Mouse (Mus musculus) CH12F3 (cell line): ENCODE data around the gene Abcf2.

Experiments used
- in situ Hi-C: fragments of 300-500 bp; cut with MboI; formaldehyde crosslinking; loops from 2 replicates; pipeline ENCODE4 v1.14.3; 2020; ENCODE audit warnings: low sequenced_read_pairs

The Abcf2 gene

DNA sequence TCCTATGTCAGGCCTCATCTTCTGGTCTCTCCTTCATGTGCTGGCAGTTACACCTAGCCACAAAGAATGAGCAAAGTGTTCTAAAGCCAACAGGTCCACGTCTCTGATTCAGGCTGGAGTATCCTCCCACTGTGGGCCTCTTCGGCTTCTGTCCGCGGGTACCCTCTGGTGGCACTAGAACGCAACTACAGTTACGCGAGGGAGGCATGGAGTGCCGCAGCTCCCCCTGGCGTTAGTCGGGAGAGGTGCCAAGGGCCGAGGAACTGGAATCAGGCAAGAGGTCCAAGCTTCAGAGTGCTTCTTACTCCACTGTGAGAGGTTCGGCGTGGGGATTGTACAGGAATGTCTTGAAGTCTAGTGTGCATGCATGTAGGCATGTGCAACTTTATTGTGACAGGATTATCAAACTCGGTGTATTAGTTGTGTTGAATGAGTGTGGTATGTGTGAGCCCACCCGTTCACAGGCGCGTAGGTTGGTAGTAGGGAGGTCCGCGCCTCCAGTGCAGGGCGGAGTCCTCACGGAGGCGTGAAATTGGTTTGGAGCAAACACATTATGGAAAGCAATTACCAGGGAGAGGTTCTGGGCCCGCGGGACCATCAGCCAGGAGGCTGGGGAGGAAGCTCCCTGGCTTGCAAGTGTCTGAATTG is 47.1 kb downstream of the Abcf2 start:
- in situ Hi-C loops: no loop called here

- in situ Hi-C loops: no loop called here
Measured at GRCm38 (mm10) chr5:24527780-24528179, 49.5 kb downstream of the Abcf2 start.

DNA sequence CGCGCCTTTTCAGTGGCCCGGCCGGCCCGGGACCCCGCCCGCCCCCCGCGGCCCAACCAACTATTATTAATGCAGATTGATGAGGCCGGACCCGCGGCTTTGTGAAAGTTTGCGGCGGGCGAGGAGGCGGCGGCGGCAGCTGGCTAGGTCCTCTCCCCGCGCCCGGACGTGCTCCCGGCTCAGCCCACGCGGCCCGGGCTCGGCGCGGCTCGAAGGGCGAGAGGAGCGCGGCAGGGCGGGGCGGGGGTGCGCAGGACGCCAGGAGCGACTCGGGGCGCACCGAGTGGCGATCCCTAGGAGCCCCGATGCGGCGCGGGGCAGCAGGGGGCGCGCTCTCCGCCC is 50.4 kb downstream of the Abcf2 start, which contains the start of gene Gbx1:
Gene Gbx1 (minus strand): TSS at position 314 of the 342 bp plus-strand sequence.
- in situ Hi-C loops: no loop called here

- in situ Hi-C loops: no loop called here
Measured at GRCm38 (mm10) chr5:24526190-24526888, 50.9 kb downstream of the Abcf2 start.

GRCm38 (mm10) chr5:24525360-24526189 is 51.7 kb downstream of the Abcf2 start:
- in situ Hi-C loops: no loop called here

GRCm38 (mm10) chr5:24524522-24524921 is 52.7 kb downstream of the Abcf2 start:
- in situ Hi-C loops: loop anchor here (5.0 kb wide), 1 partner anchor 37 kb away; no protein-coding TSS in a partner anchor

- in situ Hi-C loops: loop anchor here (5.0 kb wide), 1 partner anchor 37 kb away; no protein-coding TSS in a partner anchor
Measured at GRCm38 (mm10) chr5:24523806-24524205, 53.5 kb downstream of the Abcf2 start.

DNA sequence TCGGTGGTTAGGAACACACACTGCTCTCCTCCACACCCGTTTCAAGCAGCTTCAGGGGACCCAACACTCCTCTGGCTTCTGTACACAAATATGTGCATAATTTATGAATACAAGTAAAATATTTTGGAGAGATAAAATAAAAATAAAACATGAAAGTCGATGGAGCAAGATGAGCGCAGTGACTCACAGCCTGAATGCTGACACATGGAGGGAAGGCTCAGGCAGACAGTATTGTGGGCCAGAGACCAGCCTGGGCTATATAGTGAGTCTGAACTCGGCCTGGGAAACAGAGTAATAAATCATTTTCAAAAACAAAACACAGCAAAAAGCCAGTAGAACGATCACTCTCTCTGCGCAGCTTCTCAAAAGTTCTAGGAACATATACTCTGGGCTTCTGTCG is 55.9 kb downstream of the Abcf2 start:
- in situ Hi-C loops: loop anchor here (5.0 kb wide), 1 partner anchor 34 kb away; no protein-coding TSS in a partner anchor
